Mouse (Mus musculus) CH12.LX (cell line): ENCODE results near the gene Caln1. TPM values are rescaled to one million over a fixed set of nuclear protein-coding genes. Genes with fewer than 3 reads are reported as not detected.

Experiments
- DNase-seq: peaks from one replicate; pipeline ENCODE4 v3.0.0-alpha.2; 2013; ENCODE audit errors: extremely low read depth
- H3K27ac ChIP-seq: 2 replicates; pipeline ENCODE4 v1.5.1; 2012; ENCODE audit warnings: low read depth, mild to moderate bottlenecking, control low read depth, moderate library complexity; ENCODE audit not compliant: insufficient read depth
- H3K27me3 ChIP-seq: replicated peaks from 2 replicates; pipeline ENCODE3; 2012; ENCODE audit warnings: inconsistent platforms
- H3K36me3 ChIP-seq, 2 experiments: replicated peaks in 1 of 2; 2 replicates each; pipeline versions ENCODE3 to v1.6.1; 2012; ENCODE audit warnings: inconsistent platforms in 1 of 2, low read length in 1 of 2, mild to moderate bottlenecking in 1 of 2, mixed read lengths in 1 of 2, moderate library complexity in 1 of 2; ENCODE audit not compliant: control insufficient read depth in 1 of 2, insufficient read depth in 1 of 2
- H3K4me1 ChIP-seq, 2 experiments: 2 replicates each; pipeline ENCODE4 v1.6.1; 2012; ENCODE audit warnings: inconsistent platforms in 1 of 2, moderate library complexity in 1 of 2; ENCODE audit not compliant: insufficient read depth in 2 of 2, control insufficient read depth in 1 of 2
- H3K4me2 ChIP-seq: 2 replicates; pipeline ENCODE4 v1.6.1; 2012; ENCODE audit warnings: low read depth, mild to moderate bottlenecking, control low read depth; ENCODE audit not compliant: poor library complexity, insufficient read depth, severe bottlenecking
- H3K4me3 ChIP-seq, 3 experiments: fragments of 150-350 bp in 1 of 3; sonication (generic) in 1 of 3; replicated peaks in 1 of 3; 2 replicates each; pipeline versions ENCODE3 to v1.5.1; 2011 to 2012; ENCODE audit warnings: low read depth in 2 of 3, low read length in 2 of 3, mild to moderate bottlenecking in 2 of 3, moderate library complexity in 2 of 3, control low read depth in 1 of 3, improper control_type of control experiment in 1 of 3, inconsistent platforms in 1 of 3, mixed read lengths in 1 of 3; ENCODE audit not compliant: poor library complexity in 1 of 3
- H3K79me2 ChIP-seq: replicated peaks from 2 replicates; pipeline ENCODE4 v1.6.1; 2012; ENCODE audit warnings: mild to moderate bottlenecking, moderate library complexity; ENCODE audit not compliant: control insufficient read depth, poor library complexity, insufficient read depth, severe bottlenecking; ENCODE audit errors: extremely low read depth
- H3K9ac ChIP-seq: 2 replicates; pipeline ENCODE4 v1.6.1; 2012; ENCODE audit warnings: low read depth, mild to moderate bottlenecking, control low read depth, moderate library complexity; ENCODE audit not compliant: insufficient read depth
- H3K9me3 ChIP-seq: replicated peaks from 2 replicates; pipeline ENCODE3; 2012; ENCODE audit warnings: low read length, inconsistent platforms, mixed read lengths
- CHD2 ChIP-seq: IDR thresholded peaks from 2 replicates; pipeline ENCODE4 v1.6.1; 2011; ENCODE audit warnings: low read length, improper control_type of control experiment
- ETS1 ChIP-seq: conservative IDR thresholded peaks from 2 replicates; pipeline ENCODE4 v1.6.1; 2012; ENCODE audit warnings: low read depth, mild to moderate bottlenecking, inconsistent platforms, low read length, improper control_type of control experiment, moderate library complexity
- GABPA ChIP-seq: IDR thresholded peaks from 2 replicates; pipeline ENCODE4 v1.6.1; 2012; ENCODE audit warnings: low read depth, low read length, improper control_type of control experiment, inconsistent platforms; ENCODE audit not compliant: insufficient replicate concordance
- HCFC1 ChIP-seq: IDR thresholded peaks from 2 replicates; pipeline ENCODE4 v1.6.1; 2012; ENCODE audit warnings: low read depth, mild to moderate bottlenecking, inconsistent platforms, low read length, improper control_type of control experiment
- IRF4 ChIP-seq: IDR thresholded peaks from 2 replicates; pipeline ENCODE4 v1.6.1; 2014; ENCODE audit warnings: low read depth, mild to moderate bottlenecking, inconsistent platforms, low read length, improper control_type of control experiment
- KAT2A ChIP-seq: IDR thresholded peaks from 2 replicates; pipeline ENCODE4 v1.6.1; 2012; ENCODE audit warnings: low read length, improper control_type of control experiment, inconsistent platforms; ENCODE audit not compliant: insufficient replicate concordance
- MAZ ChIP-seq: IDR thresholded peaks from 2 replicates; pipeline ENCODE4 v1.6.1; 2012; ENCODE audit warnings: low read depth, mild to moderate bottlenecking, inconsistent platforms, low read length, improper control_type of control experiment, moderate library complexity
- MEF2A ChIP-seq: IDR thresholded peaks from 2 replicates; pipeline ENCODE4 v1.6.1; 2014; ENCODE audit warnings: low read depth, mild to moderate bottlenecking, inconsistent platforms, low read length, improper control_type of control experiment, borderline replicate concordance
- MXI1 ChIP-seq: IDR thresholded peaks from 2 replicates; pipeline ENCODE4 v1.6.1; 2011; ENCODE audit warnings: mild to moderate bottlenecking, low read depth, low read length, improper control_type of control experiment
- MYC ChIP-seq: IDR thresholded peaks from 2 replicates; pipeline ENCODE4 v1.6.1; 2011; ENCODE audit warnings: low read depth, mild to moderate bottlenecking, improper control_type of control experiment, low read length
- NELFE ChIP-seq: IDR thresholded peaks from 2 replicates; pipeline ENCODE4 v1.6.1; 2011; ENCODE audit warnings: low read depth, low read length, improper control_type of control experiment
- NRF1 ChIP-seq: IDR thresholded peaks from 2 replicates; pipeline ENCODE4 v1.6.1; 2014; ENCODE audit warnings: low read depth, mild to moderate bottlenecking, inconsistent platforms, low read length, improper control_type of control experiment, moderate library complexity
- POLR2AphosphoS2 ChIP-seq: IDR thresholded peaks from 2 replicates; pipeline ENCODE4 v1.6.1; 2011; ENCODE audit warnings: low read depth, low read length, improper control_type of control experiment
- RAD21 ChIP-seq: IDR thresholded peaks from 2 replicates; pipeline ENCODE4 v1.6.1; 2011; ENCODE audit warnings: low read depth, mild to moderate bottlenecking, low read length, improper control_type of control experiment, moderate library complexity
- SIN3A ChIP-seq: IDR thresholded peaks from 2 replicates; pipeline ENCODE4 v1.6.1; 2012; ENCODE audit warnings: low read length, improper control_type of control experiment, inconsistent platforms
- SMC3 ChIP-seq: IDR thresholded peaks from 2 replicates; pipeline ENCODE4 v1.6.1; 2011; ENCODE audit warnings: low read depth, low read length, improper control_type of control experiment
- TBP ChIP-seq: conservative IDR thresholded peaks from 2 replicates; pipeline ENCODE4 v1.6.1; 2011; ENCODE audit warnings: low read depth, low read length, improper control_type of control experiment
- UBTF ChIP-seq: IDR thresholded peaks from 2 replicates; pipeline ENCODE4 v1.6.1; 2012; ENCODE audit warnings: low read depth, mild to moderate bottlenecking, inconsistent platforms, low read length, improper control_type of control experiment, moderate library complexity
- ZC3H11A ChIP-seq: IDR thresholded peaks from 2 replicates; pipeline ENCODE4 v1.6.1; 2012; ENCODE audit warnings: low read depth, mild to moderate bottlenecking, inconsistent platforms, low read length, improper control_type of control experiment
- ZMIZ1 ChIP-seq: IDR thresholded peaks from 2 replicates; pipeline ENCODE4 v1.6.1; 2012; ENCODE audit warnings: low read depth, mild to moderate bottlenecking, inconsistent platforms, low read length, improper control_type of control experiment
- ZNF384 ChIP-seq: IDR thresholded peaks from 2 replicates; pipeline ENCODE4 v1.6.1; 2012; ENCODE audit warnings: low read depth, low read length, improper control_type of control experiment, inconsistent platforms
- dilution Hi-C: fragments of 300-500 bp; cut with MboI; formaldehyde crosslinking; loops from 2 replicates; pipeline ENCODE4 v1.14.3; 2020; ENCODE audit warnings: low sequenced_read_pairs; ENCODE audit not compliant: extremely low pct_unique_long_range_greater_than_20kb, extremely low pct_ligation_motif_present
- in situ Hi-C: fragments of 300-500 bp; cut with MboI; formaldehyde crosslinking; loops from 3 replicates; pipeline ENCODE4 v1.14.3; 2019; ENCODE audit warnings: low sequenced_read_pairs, low pct_ligation_motif_present, low pct_unique_long_range_greater_than_20kb, mixed read lengths
- polyA plus RNA-seq: library from polyadenylated mRNA; unstranded; fragments of >175 nt; gene quantifications from 2 replicates; pipeline ENCODE4 v1.2.1, GENCODE M21; 2012; ENCODE audit warnings: low read depth; ENCODE audit not compliant: insufficient read length
- total RNA-seq, 2 experiments: library from RNA; depleted of rRNA; stranded (reverse); fragments of 300-350 nt in 1 of 2; fragments of >200 nt in 1 of 2; gene quantifications; 2 replicates each; pipeline ENCODE4 v1.2.3; 2012 to 2014

The Caln1 gene
- total and polyA plus RNA-seq, 3 experiments, result under 0.01 TPM; not detected in 2

- peaks cover 30% of the 10 kb centered on the region for H3K27me3 ChIP-seq
- H3K36me3 ChIP-seq, result no peaks in the 10 kb centered on the region
- peaks cover 2% of the 10 kb centered on the region for H3K9me3 ChIP-seq
- in situ Hi-C loops (no loop called here), dilution Hi-C loops (no loop called here)
- DNase-seq, result no peak
- no peaks in the 10 kb centered on the region for H3K4me1 ChIP-seq
- H3K9ac ChIP-seq, result no peak within 1 kb of the TSS
- no peak within 1 kb of the TSS for H3K27ac ChIP-seq
- no peaks in the 10 kb centered on the region for H3K79me2 ChIP-seq
- H3K4me3 ChIP-seq, result no peak within 1 kb of the TSS
- no peak within 1 kb of the TSS for H3K4me2 ChIP-seq
- TF ChIP-seq MYC (no peak), TBP (no peak), MAZ (no peak)
Measured at GRCm38 (mm10) chr5:130384222-130384912, 15.1 kb downstream of the Caln1 start, which contains the start of gene A330070K13Rik. TSS of gene A330070K13Rik (minus strand) at chr5:130384631.

GRCm38 (mm10) chr5:130386418-130386817 lies 17.2 kb downstream of the Caln1 start:
- Histone ChIP-seq H3K36me3 (no peaks in the 10 kb centered on the region), H3K9me3 (peaks cover 5% of the 10 kb centered on the region), H3K9ac (no peak overlapping the region), H3K4me3 (no peak overlapping the region)
- dilution Hi-C loops, result no loop called here
- no peak for DNase-seq
- TF ChIP-seq POLR2AphosphoS2, result no peak
- TF ChIP-seq ETS1, result no peak
- no peak for TF ChIP-seq NELFE
- TF ChIP-seq SIN3A, result no peak
- TF ChIP-seq MXI1, result no peak
- no peak for TF ChIP-seq IRF4
- no peak for TF ChIP-seq ZMIZ1
- TF ChIP-seq RAD21, result no peak
- TF ChIP-seq NRF1, result no peak
- TF ChIP-seq MEF2A, result no peak
- no peak for TF ChIP-seq GABPA
- no peak for TF ChIP-seq UBTF
- TF ChIP-seq KAT2A, result no peak
- no peak for TF ChIP-seq ZC3H11A
- TF ChIP-seq SMC3, result no peak
- TF ChIP-seq CHD2, result no peak
- TF ChIP-seq HCFC1, result no peak
- no peak for TF ChIP-seq ZNF384
- TF ChIP-seq, all 38 proteins: peak for 0
- Histone ChIP-seq H3K4me2 (no peak overlapping the region), H3K27ac (no peak overlapping the region), H3K4me1 (no peaks in the 10 kb centered on the region), H3K79me2 (no peaks in the 10 kb centered on the region), H3K27me3 (peaks cover 27% of the 10 kb centered on the region)
- in situ Hi-C loops, result no loop called here
